Mouse (Mus musculus) forebrain, embryonic 12.5 days (tissue): ENCODE data around the gene Sfta2. TPM values are rescaled to one million over a fixed set of nuclear protein-coding genes. Genes with fewer than 3 reads are reported as not detected.
A peak's percentile ranks its signal among the peaks of the same experiment; 100 is the strongest.

Experiments used
- ATAC-seq: fragments of 200-750 bp; cut with Nextera tagmentation; 2 replicates; pipeline ENCODE4 v1.8.0; 2017; ENCODE audit warnings: moderate TSS enrichment; ENCODE audit not compliant: low FRiP score
- H3K27ac ChIP-seq: fragments of 300-500 bp; sonication (generic); 2 replicates; pipeline ENCODE4 v1.5.1; 2016; ENCODE audit warnings: mild to moderate bottlenecking
- H3K27me3 ChIP-seq: fragments of 300-500 bp; sonication (generic); 2 replicates; pipeline ENCODE4 v1.6.1; 2016; ENCODE audit warnings: mild to moderate bottlenecking
- H3K36me3 ChIP-seq: fragments of 300-500 bp; sonication (generic); replicated peaks from 2 replicates; pipeline ENCODE4 v1.6.1; 2016; ENCODE audit warnings: mild to moderate bottlenecking
- H3K4me1 ChIP-seq: fragments of 300-500 bp; sonication (generic); 2 replicates; pipeline ENCODE4 v1.6.1; 2016
- H3K4me2 ChIP-seq: fragments of 300-500 bp; sonication (generic); 2 replicates; pipeline ENCODE4 v1.6.1; 2016; ENCODE audit warnings: mild to moderate bottlenecking, moderate library complexity
- H3K4me3 ChIP-seq: fragments of 300-500 bp; sonication (generic); replicated peaks from 2 replicates; pipeline ENCODE4 v1.5.1; 2016; ENCODE audit warnings: mild to moderate bottlenecking
- H3K9ac ChIP-seq: fragments of 300-500 bp; sonication (generic); 2 replicates; pipeline ENCODE4 v1.6.1; 2016; ENCODE audit warnings: mild to moderate bottlenecking
- H3K9me3 ChIP-seq: fragments of 300-500 bp; sonication (generic); 2 replicates; pipeline ENCODE4 v1.6.1; 2016
- WGBS: fragments of 180-500 bp; shearing (Covaris S2); methylation state at CpG from one replicate; pipeline ENCODE4 v1.1.7; 2016; 5-methylcytosine and 5-hydroxymethylcytosine counted together
- polyA plus RNA-seq: library from polyadenylated mRNA; unstranded; fragments of >200 nt; fragmentation: Nextera tagmentation; extraction: Ambion mirVana; gene quantifications from 2 replicates; pipeline ENCODE4 v1.2.1, GENCODE M21; 2016

The Sfta2 gene
- polyA plus RNA-seq, 1 experiment from 2014 or later = not detected

- no peak for ATAC-seq
- Histone ChIP-seq H3K9ac (no peak overlapping the region), H3K27me3 (no peaks in the 10 kb centered on the region; the same call in 1 of the 2 replicates), H3K4me3 (no peak overlapping the region), H3K9me3 (no peaks in the 10 kb centered on the region), H3K36me3 (no peaks in the 10 kb centered on the region), H3K27ac (no peak overlapping the region), H3K4me1 (no peaks in the 10 kb centered on the region), H3K4me2 (no peak overlapping the region)
- 92% methylated on average over 3 of the region's 3 CpGs for WGBS
Observed at GRCm38 (mm10) chr17:35597399-35597798, 4.0 kb upstream of the Sfta2 start.

DNA sequence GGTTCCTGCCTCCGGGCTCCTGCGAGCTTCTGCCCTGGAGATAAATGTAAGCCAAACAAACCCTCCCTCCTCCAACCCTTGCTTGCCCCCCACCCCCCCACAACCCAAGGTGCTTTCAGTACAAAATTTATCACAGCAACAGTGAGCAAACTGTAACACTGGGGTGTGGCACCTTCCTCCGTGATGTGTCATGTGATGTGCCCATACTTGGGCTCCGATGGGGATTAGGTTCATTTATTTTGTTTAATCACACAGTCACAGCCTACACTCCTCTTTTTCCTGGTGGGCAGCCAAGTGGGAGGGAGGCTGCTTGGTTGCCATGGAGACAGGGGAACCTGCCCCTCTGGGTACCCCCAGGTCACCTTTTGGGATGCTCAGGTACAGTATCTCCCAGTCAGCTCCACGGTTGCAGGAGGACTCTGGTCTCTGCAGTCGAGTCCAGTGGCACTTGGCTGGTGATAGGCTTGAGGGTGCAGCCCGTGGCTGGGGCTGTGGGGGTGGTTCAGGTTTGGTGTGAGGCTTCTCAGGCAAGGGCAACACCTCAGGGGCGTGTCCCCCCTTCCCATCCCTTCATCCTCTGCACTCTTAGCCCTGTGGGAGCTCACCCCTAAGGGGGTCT, 496 bp downstream of the Sfta2 start:
- Histone ChIP-seq H3K9ac (no peak overlapping the region), H3K27me3 (no peaks in the 10 kb centered on the region; the same call in 1 of the 2 replicates), H3K9me3 (no peaks in the 10 kb centered on the region), H3K36me3 (no peaks in the 10 kb centered on the region), H3K27ac (no peak overlapping the region), H3K4me1 (no peaks in the 10 kb centered on the region), H3K4me3 (no peak overlapping the region), H3K4me2 (no peak overlapping the region)
- 62% methylated on average over 8 of the region's 8 CpGs for WGBS
- no peak for ATAC-seq

DNA sequence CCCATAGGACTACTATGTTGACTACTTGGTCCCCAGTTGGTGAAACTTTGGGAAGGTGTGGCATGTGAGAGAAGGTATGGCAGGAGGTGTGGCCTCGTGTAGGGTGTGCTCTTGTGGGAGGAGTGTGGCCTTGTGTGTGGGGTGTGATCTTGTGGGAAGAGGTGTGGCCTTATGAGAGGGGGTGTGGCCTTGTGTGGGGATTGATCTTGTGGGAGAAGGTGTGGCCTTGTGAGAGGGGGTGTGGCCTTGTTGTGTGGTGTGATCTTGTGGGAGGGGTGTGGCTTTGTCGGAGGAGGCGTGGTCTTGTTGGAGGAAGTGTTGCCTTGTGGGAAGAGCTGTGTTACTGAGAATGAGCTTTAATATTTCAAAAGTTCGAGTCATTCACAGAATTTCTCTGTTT, 15.8 kb downstream of the Sfta2 start:
- Histone ChIP-seq H3K4me3 (no peak overlapping the region), H3K9ac (no peak overlapping the region), H3K4me2 (no peak overlapping the region), H3K36me3 (no peaks in the 10 kb centered on the region), H3K27me3 (no peaks in the 10 kb centered on the region), H3K9me3 (no peaks in the 10 kb centered on the region), H3K27ac (no peak overlapping the region), H3K4me1 (no peaks in the 10 kb centered on the region)
- ATAC-seq = no peak
- 83% methylated on average over 4 of the region's 4 CpGs for WGBS

DNA sequence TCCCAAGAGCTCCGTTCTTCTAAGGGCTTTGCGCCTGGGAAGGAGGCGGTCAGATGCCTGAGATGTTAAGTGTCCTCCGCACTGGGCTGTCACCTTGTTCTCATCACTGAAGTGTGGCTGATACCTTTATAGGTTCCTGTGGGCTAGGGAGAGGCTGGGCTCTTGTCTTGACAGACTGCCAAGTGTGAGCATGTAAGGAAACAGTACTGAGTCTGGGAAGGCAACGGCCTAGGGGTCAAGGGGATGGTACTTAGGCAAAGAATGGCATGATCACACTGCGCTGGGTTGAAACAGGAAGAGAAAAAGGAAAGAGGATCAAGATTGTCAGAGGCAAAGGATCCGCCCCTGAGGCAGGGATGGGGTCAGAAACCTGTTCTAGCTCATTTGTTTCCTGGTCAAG, 25.2 kb downstream of the Sfta2 start, which contains the start of gene Gm9573:
Gene Gm9573 (minus strand): TSS at position 101 of the 400 bp plus-strand sequence.
- Histone ChIP-seq H3K27me3 (no peaks in the 10 kb centered on the region), H3K9me3 (no peaks in the 10 kb centered on the region), H3K4me1 (no peaks in the 10 kb centered on the region), H3K4me3 (no peak within 1 kb of the TSS), H3K9ac (no peak within 1 kb of the TSS), H3K36me3 (no peaks in the 10 kb centered on the region), H3K4me2 (no peak within 1 kb of the TSS), H3K27ac (no peak within 1 kb of the TSS)
- ATAC-seq = no peak
- 90% methylated on average over 7 of the region's 7 CpGs for WGBS

DNA sequence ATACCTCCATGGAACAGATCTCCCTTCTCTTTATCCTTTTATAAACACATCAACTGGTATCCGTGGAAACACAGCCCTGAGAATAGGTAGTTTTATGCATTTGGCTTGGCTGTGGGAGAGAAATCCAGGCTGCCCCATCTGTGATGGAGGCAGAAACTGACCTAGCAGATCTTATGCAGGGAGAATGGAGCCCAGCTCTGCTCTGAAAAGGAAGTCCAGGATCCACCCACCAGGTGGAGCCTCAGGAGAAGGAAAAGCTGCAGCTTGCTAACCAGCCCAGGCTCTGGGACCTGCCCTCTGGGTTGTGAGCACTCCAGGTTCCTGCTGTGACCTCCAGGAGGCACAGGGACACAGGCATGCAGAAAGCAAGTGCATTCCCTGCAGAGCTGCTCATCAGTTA, 32.6 kb downstream of the Sfta2 start:
- no peaks in the 10 kb centered on the region for H3K9me3 ChIP-seq
- no peaks in the 10 kb centered on the region for H3K36me3 ChIP-seq
- ATAC-seq = no peak
- no peak overlapping the region for H3K9ac ChIP-seq
- H3K27me3 ChIP-seq = peaks cover 16% of the 10 kb centered on the region
- WGBS = 22% methylated on average over 1 of the region's 1 CpGs
- no peak overlapping the region for H3K27ac ChIP-seq
- H3K4me3 ChIP-seq = no peak overlapping the region
- no peak overlapping the region for H3K4me2 ChIP-seq
- H3K4me1 ChIP-seq = peaks cover 4% of the 10 kb centered on the region

- Histone ChIP-seq H3K4me2 (no peak overlapping the region; the same call in 1 of the 2 replicates), H3K36me3 (no peaks in the 10 kb centered on the region), H3K27me3 (peaks cover 16% of the 10 kb centered on the region), H3K9me3 (no peaks in the 10 kb centered on the region), H3K27ac (no peak overlapping the region), H3K4me3 (no peak overlapping the region), H3K9ac (no peak overlapping the region), H3K4me1 (peaks cover 4% of the 10 kb centered on the region)
- ATAC-seq = no peak
- WGBS = 83% methylated on average over 3 of the region's 3 CpGs
Observed at GRCm38 (mm10) chr17:35635202-35635601, 33.9 kb downstream of the Sfta2 start.

DNA sequence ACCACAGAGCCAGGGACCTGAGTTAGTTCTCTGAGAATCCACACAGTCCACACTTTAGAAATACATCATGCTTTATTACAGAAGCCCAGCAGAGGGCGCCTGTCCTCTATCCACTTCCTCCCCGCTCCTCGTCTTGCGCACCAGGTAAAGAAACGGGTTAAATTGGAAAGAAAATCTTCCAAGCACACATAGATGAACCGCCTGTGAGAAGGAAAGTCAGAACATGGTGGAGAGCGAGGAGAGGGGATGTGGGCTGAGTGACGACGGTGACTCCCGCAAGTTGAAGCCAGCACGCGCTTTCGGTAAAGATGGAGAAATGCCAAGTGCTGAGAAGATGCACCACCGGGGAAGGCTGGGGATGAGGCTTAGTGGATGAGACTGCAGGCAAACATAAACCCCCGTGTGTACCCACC, 34.4 kb downstream of the Sfta2 start:
- peaks cover 16% of the 10 kb centered on the region for H3K27me3 ChIP-seq
- H3K9ac ChIP-seq = peak overlapping the region; percentile 42; the same call in 1 of the 2 replicates
- H3K27ac ChIP-seq = 0 out of 2 replicates have a peak overlapping the region, but pooled peaks have one; percentile 5
- H3K9me3 ChIP-seq = no peaks in the 10 kb centered on the region
- ATAC-seq = peak; percentile 76; the same call in 1 of the 2 replicates
- H3K36me3 ChIP-seq = no peaks in the 10 kb centered on the region
- peaks cover 4% of the 10 kb centered on the region for H3K4me1 ChIP-seq
- WGBS = 2% methylated on average over 15 of the region's 15 CpGs
- peak overlapping the region; percentile 38 for H3K4me3 ChIP-seq
- H3K4me2 ChIP-seq = peak overlapping the region; percentile 65

- peak; percentile 64 for ATAC-seq
- Histone ChIP-seq H3K9ac (no peak overlapping the region), H3K4me2 (no peak overlapping the region), H3K4me1 (peaks cover 4% of the 10 kb centered on the region), H3K27ac (no peak overlapping the region), H3K4me3 (no peak overlapping the region), H3K27me3 (peaks cover 16% of the 10 kb centered on the region), H3K36me3 (no peaks in the 10 kb centered on the region), H3K9me3 (no peaks in the 10 kb centered on the region)
- WGBS = 36% methylated on average over 5 of the region's 5 CpGs
Observed at GRCm38 (mm10) chr17:35636363-35636762, 35.0 kb downstream of the Sfta2 start.

DNA sequence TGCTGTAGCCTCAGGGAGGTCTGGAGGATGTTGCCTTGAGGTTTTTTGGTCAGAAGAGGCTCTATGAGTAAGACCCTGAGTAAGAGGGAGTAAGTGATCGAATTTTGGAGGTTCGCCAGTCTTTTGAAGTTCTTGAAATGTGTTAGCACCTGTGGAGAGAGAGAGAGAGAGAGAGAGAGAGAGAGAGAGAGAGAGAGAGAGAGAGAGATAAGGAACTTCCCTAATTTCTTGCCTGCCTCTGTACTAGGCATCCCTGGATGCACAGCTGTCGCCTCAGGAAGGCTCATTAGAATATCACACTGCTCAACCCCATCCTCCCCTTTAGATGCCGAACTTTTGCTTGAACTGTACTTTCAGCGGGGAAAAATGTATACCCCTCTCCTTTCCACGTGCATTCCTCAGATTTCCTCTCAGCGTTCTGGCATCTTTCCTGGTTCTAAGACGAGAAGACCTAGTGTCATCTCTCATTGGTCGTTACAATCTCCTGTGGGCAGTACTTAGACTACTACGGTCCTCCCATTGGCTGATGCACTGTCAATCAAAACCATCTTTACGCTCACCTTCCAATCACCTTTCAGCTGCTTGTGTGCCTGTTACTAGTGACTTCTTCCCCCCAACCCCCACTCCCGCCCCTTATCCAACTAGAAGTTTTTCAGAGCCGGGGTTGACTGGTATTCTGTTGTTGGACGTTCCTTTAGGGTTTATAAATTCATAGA, 37.3 kb downstream of the Sfta2 start:
- Histone ChIP-seq H3K4me3 (no peak overlapping the region), H3K27me3 (peaks cover 16% of the 10 kb centered on the region), H3K4me2 (peak overlapping the region; percentile 35), H3K27ac (no peak overlapping the region), H3K9me3 (no peaks in the 10 kb centered on the region), H3K4me1 (peaks cover 4% of the 10 kb centered on the region), H3K36me3 (no peaks in the 10 kb centered on the region), H3K9ac (no peak overlapping the region)
- WGBS = 33% methylated on average over 14 of the region's 14 CpGs
- peak; percentile 75 for ATAC-seq

DNA sequence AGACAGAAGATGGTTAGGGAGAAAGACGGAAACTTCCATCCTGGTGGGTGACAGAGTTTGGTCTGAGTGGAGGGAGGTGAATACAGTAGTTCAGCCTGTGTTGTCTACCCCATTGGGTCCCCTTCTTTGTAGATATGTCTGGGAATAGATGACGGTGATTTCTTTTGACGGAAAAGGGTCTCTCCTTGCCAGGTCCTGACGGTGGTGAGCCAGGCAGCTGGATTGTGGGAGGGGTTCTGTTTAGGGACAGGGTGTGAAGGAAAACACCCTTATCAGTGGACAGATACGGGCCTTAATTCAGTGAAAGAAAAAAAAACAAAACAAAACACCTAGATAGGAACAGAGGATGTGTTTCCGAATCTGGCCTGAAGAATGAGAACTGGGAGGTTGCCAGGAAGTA, 38.0 kb downstream of the Sfta2 start:
- ATAC-seq = no peak
- no peak overlapping the region for H3K4me2 ChIP-seq
- H3K9ac ChIP-seq = no peak overlapping the region
- no peaks in the 10 kb centered on the region for H3K36me3 ChIP-seq
- 88% methylated on average over 6 of the region's 6 CpGs for WGBS
- H3K9me3 ChIP-seq = no peaks in the 10 kb centered on the region
- no peak overlapping the region for H3K27ac ChIP-seq
- H3K4me1 ChIP-seq = peaks cover 4% of the 10 kb centered on the region
- H3K4me3 ChIP-seq = no peak overlapping the region
- H3K27me3 ChIP-seq = peaks cover 16% of the 10 kb centered on the region

DNA sequence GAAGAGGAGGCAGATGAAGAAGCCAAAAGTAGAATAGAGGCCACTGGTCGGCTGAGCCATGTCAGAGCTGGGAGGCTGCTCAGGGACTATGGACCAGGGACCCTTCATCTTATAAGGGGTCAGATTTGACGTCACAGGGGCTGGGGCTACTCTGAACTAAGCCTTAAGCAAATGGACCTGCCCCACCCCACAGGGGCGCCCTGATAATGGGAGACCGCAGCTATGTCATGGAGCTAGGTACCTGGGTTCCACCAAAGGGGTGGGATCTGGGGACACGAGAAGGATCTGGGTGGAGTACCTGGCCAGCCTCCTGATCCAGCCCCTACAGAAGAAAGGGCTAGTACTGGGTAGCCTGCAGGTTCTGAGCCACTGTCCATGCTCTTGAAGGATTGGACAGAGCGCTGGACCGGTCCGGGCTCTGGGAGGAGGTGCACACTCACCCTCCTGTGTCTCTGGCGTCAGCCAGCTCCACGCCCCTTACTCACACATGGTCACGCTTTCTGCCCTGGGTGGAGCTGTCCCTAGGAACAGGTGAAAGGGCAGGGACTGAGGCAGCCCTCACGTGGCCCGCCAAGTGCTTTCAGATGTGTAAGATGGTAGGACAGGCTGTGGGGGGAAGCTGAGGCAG, 42.4 kb downstream of the Sfta2 start, which contains the start of gene Mucl3:
Gene Mucl3 (minus strand): TSS at position 87 of the 628 bp plus-strand sequence.
- ATAC-seq = no peak
- H3K4me1 ChIP-seq = no peaks in the 10 kb centered on the region
- H3K27ac ChIP-seq = no peak within 1 kb of the TSS
- no peaks in the 10 kb centered on the region for H3K9me3 ChIP-seq
- H3K4me3 ChIP-seq = no peak within 1 kb of the TSS
- H3K27me3 ChIP-seq = no peaks in the 10 kb centered on the region
- H3K9ac ChIP-seq = no peak within 1 kb of the TSS
- WGBS = 79% methylated on average over 13 of the region's 13 CpGs
- H3K4me2 ChIP-seq = no peak within 1 kb of the TSS
- no peaks in the 10 kb centered on the region for H3K36me3 ChIP-seq

GRCm38 (mm10) chr17:35649429-35649828, 48.1 kb downstream of the Sfta2 start:
- no peak for ATAC-seq
- Histone ChIP-seq H3K9me3 (no peaks in the 10 kb centered on the region), H3K36me3 (no peaks in the 10 kb centered on the region), H3K4me3 (no peak overlapping the region), H3K27me3 (no peaks in the 10 kb centered on the region), H3K4me1 (no peaks in the 10 kb centered on the region), H3K9ac (no peak overlapping the region), H3K27ac (no peak overlapping the region), H3K4me2 (no peak overlapping the region)
- 64% methylated on average over 2 of the region's 2 CpGs for WGBS
